Mouse (Mus musculus) ES-E14 (cell line): ENCODE results near the gene Npdc1. TPM values are rescaled to one million over a fixed set of nuclear protein-coding genes. Genes with fewer than 3 reads are reported as not detected.

ENCODE experiments used
- DNase-seq: peaks from one replicate; pipeline ENCODE4 v3.0.0-alpha.2; 2013; ENCODE audit warnings: low read depth, low spot score
- H3K27ac ChIP-seq: 2 replicates; pipeline ENCODE4 v1.5.1; 2012; ENCODE audit warnings: low read depth, mild to moderate bottlenecking, low read length, moderate library complexity, mixed read lengths; ENCODE audit not compliant: poor library complexity, insufficient read depth, severe bottlenecking
- H3K36me3 ChIP-seq: 2 replicates; pipeline ENCODE4 v1.6.1; 2012; ENCODE audit warnings: mild to moderate bottlenecking, low read length, moderate library complexity, mixed read lengths; ENCODE audit not compliant: control insufficient read depth, poor library complexity, insufficient read depth, severe bottlenecking
- H3K4me1 ChIP-seq, 2 experiments: fragments of 150-350 bp in 1 of 2; sonication (generic) in 1 of 2; 2 replicates each; pipeline ENCODE4 v1.6.1; 2012; ENCODE audit warnings: low read length in 2 of 2, mild to moderate bottlenecking in 1 of 2, mixed read lengths in 1 of 2; ENCODE audit not compliant: control insufficient read depth in 2 of 2, insufficient read depth in 2 of 2, poor library complexity in 1 of 2
- H3K4me3 ChIP-seq, 2 experiments: fragments of 150-350 bp in 1 of 2; sonication (generic) in 1 of 2; 2 replicates each; pipeline ENCODE4 v1.5.1; 2012; ENCODE audit warnings: low read length in 2 of 2, low read depth in 1 of 2, mild to moderate bottlenecking in 1 of 2, mixed read lengths in 1 of 2; ENCODE audit not compliant: insufficient read depth in 1 of 2, poor library complexity in 1 of 2, severe bottlenecking in 1 of 2
- H3K9ac ChIP-seq: 2 replicates; pipeline ENCODE4 v1.6.1; 2012; ENCODE audit warnings: low read depth, mild to moderate bottlenecking, low read length, mixed read lengths; ENCODE audit not compliant: poor library complexity, insufficient read depth, severe bottlenecking
- H3K9me3 ChIP-seq: fragments of 150-350 bp; sonication (generic); 2 replicates; pipeline ENCODE4 v1.6.1; 2012; ENCODE audit warnings: low read depth, mild to moderate bottlenecking, low read length; ENCODE audit not compliant: control insufficient read depth, insufficient read depth
- CHD2 ChIP-seq: IDR thresholded peaks from 2 replicates; pipeline ENCODE4 v1.6.1; 2014; ENCODE audit warnings: mild to moderate bottlenecking, low read depth, low read length, inconsistent platforms
- HCFC1 ChIP-seq: IDR thresholded peaks from 2 replicates; pipeline ENCODE4 v1.6.1; 2012; ENCODE audit warnings: low read length, inconsistent platforms, borderline replicate concordance; ENCODE audit not compliant: insufficient read depth
- MAFK ChIP-seq: IDR thresholded peaks from 2 replicates; pipeline ENCODE4 v1.6.1; 2014; ENCODE audit warnings: mild to moderate bottlenecking, low read depth, low read length, inconsistent platforms; ENCODE audit not compliant: insufficient read depth
- ZC3H11A ChIP-seq: IDR thresholded peaks from 2 replicates; pipeline ENCODE4 v1.6.1; 2012; ENCODE audit warnings: low read depth, mild to moderate bottlenecking, inconsistent platforms, low read length, borderline replicate concordance
- ZNF384 ChIP-seq: IDR thresholded peaks from 2 replicates; pipeline ENCODE4 v1.6.1; 2012; ENCODE audit warnings: low read depth, low read length, inconsistent platforms
- in situ Hi-C, 2 experiments: fragments of 600-800 bp; cut with MboI; formaldehyde crosslinking; loops; one replicate each; pipeline ENCODE4 v1.15.1; 2025; ENCODE audit warnings: low sequenced_read_pairs in 2 of 2, inconsistent platforms in 1 of 2; ENCODE audit not compliant: unreplicated experiment in 2 of 2
- total RNA-seq: library from RNA; depleted of rRNA; stranded (reverse); fragments of 300-350 nt; gene quantifications from 2 replicates; pipeline ENCODE4 v1.2.3, GENCODE M21; 2012

Npdc1 gene
- total RNA-seq, 1 experiment = 28.3 TPM

DNA sequence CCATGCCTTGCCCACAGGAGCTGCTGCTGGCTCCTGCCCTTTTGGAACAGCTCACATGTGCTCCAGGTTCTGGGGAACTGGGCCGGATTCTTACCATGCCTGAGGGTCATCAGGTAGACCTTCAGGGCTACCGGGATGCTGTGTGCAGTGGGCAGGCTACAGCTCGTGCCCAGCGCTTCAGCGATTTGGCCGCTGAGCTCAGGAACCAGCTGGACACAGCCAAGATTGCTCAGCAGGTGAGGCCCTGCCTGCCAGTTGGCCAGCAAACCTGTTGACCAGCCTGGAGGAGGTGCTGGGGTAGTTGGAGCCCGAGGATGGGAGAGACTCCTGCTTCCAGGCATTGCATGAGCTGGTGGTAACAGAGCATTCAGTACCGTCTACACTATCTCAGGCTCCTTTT lies 35.1 kb downstream of the Npdc1 start:
- Histone ChIP-seq H3K27ac (no peak overlapping the region), H3K9me3 (no peaks in the 10 kb centered on the region)
- no peak for DNase-seq

DNA sequence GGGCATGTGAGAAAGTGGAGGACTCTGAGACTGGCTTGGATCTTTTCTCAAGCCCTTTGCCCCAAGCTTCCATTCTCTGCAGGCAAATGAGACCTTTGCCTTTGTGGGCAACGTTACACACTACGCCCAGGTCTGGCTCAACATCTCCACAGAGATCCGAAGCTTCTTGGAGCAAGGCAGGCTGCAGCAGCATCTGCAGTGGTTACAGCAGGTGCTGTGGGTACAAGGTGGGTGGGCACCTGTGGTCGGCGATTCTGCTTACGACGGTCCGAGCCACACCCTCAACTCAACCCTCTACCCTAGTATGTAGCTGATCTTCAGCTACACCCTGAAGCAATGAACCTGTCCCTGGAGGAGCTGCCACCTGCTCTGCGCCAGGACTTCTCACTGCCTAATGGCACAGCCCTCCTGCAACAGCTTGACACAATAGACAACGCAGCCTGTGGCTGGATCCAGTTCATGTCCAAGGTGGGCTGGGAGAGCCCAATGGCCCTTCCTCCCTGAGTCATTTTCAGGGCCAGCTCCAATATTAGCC lies 37.2 kb downstream of the Npdc1 start:
- Histone ChIP-seq H3K27ac (no peak overlapping the region), H3K4me1 (peaks cover 0 to 3% of the 10 kb centered on the region in 2 experiments; a peak in 1 of 4 replicates), H3K4me3 (no peak overlapping the region), H3K9ac (no peak overlapping the region), H3K9me3 (no peaks in the 10 kb centered on the region), H3K36me3 (peaks cover 27% of the 10 kb centered on the region; the same call in 1 of the 2 replicates)
- TF ChIP-seq HCFC1 = no peak
- TF ChIP-seq CHD2 = no peak
- TF ChIP-seq MAFK = no peak
- no peak for TF ChIP-seq ZNF384
- no peak for TF ChIP-seq ZC3H11A
- no peak for DNase-seq
- in situ Hi-C loops = no loop called here

More for the DNA sequence above, 35.1 kb downstream of the Npdc1 start:
- peaks cover 27% of the 10 kb centered on the region; the same call in 1 of the 2 replicates for H3K36me3 ChIP-seq
- H3K4me3 ChIP-seq = no peak overlapping the region
- in situ Hi-C loops = no loop called here
- peaks cover 0 to 5% of the 10 kb centered on the region in 2 experiments; a peak in 1 of 4 replicates for H3K4me1 ChIP-seq
- no peak overlapping the region for H3K9ac ChIP-seq
- TF ChIP-seq ZC3H11A (no peak), ZNF384 (no peak), CHD2 (no peak), HCFC1 (no peak), MAFK (no peak)

DNA sequence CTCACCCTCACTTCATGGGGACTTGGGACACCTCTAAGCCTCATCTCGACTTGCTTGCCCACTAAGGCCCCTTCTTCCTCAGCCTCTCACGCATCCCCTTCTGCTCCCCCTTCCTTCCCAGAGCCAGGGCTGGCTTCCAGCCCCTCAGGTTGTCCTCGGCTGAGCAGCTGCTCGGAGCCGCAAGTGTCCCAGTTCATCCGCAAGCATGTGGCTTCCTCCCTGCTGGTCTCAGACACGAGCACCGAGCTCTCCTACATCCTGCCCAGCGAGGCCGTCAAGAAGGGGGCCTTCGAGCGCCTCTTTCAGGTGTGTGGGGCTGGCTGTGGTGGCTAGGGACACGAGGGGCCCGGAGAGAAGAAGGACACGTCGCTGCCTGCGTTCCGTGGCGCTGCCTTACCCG lies 41.9 kb downstream of the Npdc1 start:
- H3K36me3 ChIP-seq = peaks cover 33% of the 10 kb centered on the region; the same call in 1 of the 2 replicates
- no peak overlapping the region for H3K27ac ChIP-seq
- no peak overlapping the region for H3K4me3 ChIP-seq
- in situ Hi-C loops = no loop called here
- no peak overlapping the region for H3K9ac ChIP-seq
- peaks cover 0 to 3% of the 10 kb centered on the region in 2 experiments; a peak in 1 of 4 replicates for H3K4me1 ChIP-seq
- no peaks in the 10 kb centered on the region for H3K9me3 ChIP-seq
- DNase-seq = no peak
- TF ChIP-seq ZNF384 (no peak), HCFC1 (no peak), MAFK (no peak), ZC3H11A (no peak), CHD2 (no peak)

DNA sequence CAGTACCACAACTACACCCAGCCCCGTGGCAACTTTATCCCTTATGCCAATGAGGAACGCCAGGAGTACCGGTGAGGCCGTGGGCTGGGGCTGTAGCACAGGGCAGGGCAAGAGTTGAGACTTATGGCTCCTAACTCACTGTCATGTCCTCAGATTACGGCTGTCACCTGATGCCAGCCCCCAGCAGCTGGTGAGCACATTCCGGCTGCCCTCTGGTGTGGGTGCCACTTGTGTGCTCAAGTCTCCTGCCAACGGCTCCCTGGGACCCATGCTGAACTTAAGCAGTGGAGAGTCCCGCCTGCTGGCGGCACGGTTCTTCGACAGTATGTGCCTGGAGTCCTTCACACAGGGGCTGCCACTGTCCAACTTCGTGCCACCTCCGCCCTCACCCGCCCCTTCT lies 43.5 kb downstream of the Npdc1 start:
- no peak overlapping the region for H3K9ac ChIP-seq
- H3K36me3 ChIP-seq = peaks cover 25% of the 10 kb centered on the region; the same call in 1 of the 2 replicates
- TF ChIP-seq ZNF384 = no peak
- no peak for TF ChIP-seq HCFC1
- no peak for TF ChIP-seq MAFK
- no peak for TF ChIP-seq CHD2
- TF ChIP-seq ZC3H11A = no peak
- in situ Hi-C loops = no loop called here
- no peak for DNase-seq
- H3K27ac ChIP-seq = no peak overlapping the region
- H3K9me3 ChIP-seq = no peaks in the 10 kb centered on the region
- H3K4me1 ChIP-seq = peaks cover 0 to 10% of the 10 kb centered on the region in 2 experiments; a peak in 1 of 4 replicates
- H3K4me3 ChIP-seq = no peak overlapping the region
